Mouse (Mus musculus) olfactory bulb, adult 2 months (tissue): ENCODE results near the gene Gm37419.

Experiments used
- CTCF ChIP-seq: fragments of 200-500 bp; IDR thresholded peaks from 2 replicates; pipeline ENCODE4 v1.5.1; 2012; ENCODE audit warnings: low read depth, mild to moderate bottlenecking, low read length, moderate library complexity; ENCODE audit not compliant: insufficient read depth
- POLR2A ChIP-seq: fragments of 200-500 bp; IDR thresholded peaks from 2 replicates; pipeline ENCODE4 v1.6.1; 2012; ENCODE audit warnings: mild to moderate bottlenecking, low read depth, low read length, moderate library complexity; ENCODE audit not compliant: insufficient read depth

DNA sequence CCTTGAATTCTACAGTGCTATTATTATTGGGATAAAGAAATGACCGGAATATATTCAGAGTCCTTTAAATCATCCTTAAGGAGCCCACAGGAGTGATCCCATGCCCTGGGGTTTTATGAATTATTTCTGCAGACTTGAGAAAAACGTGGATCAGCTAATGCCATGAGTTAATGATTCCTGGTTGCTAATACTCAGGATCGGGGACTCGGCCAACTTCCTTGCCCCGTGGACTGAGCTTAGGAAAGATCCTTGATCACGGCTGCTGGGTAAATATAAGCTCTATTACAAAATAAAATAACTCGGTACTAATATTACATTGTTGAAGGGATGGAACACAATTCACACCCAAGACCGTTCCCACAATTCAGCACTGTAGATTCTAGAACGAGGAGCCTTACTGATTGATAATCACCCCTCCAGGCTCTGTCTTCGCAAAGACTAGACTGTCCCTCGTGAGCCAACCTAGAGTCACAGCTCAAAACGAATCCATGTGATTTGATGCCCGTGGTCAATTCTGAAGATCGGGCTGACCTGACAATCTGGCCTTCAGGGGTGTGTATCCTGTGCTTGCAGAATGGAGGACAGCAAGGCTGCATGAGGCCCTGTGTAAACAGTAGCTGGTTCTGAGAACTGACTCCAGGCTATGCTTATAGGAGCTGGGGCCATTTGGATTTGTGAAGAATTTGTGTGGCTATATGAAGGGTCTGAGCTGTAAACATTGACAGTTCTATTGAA lies 3.7 kb downstream of the Gm37419 start:
- TF ChIP-seq CTCF (no peak), POLR2A (no peak)
